Mouse (Mus musculus): ENCODE measurements around the gene Fchsd2. TPM values are rescaled to one million over a fixed set of nuclear protein-coding genes. Genes with fewer than 3 reads are reported as not detected.

The Fchsd2 gene
- polyA plus RNA-seq, 1 experiment = 24.9 TPM

DNA sequence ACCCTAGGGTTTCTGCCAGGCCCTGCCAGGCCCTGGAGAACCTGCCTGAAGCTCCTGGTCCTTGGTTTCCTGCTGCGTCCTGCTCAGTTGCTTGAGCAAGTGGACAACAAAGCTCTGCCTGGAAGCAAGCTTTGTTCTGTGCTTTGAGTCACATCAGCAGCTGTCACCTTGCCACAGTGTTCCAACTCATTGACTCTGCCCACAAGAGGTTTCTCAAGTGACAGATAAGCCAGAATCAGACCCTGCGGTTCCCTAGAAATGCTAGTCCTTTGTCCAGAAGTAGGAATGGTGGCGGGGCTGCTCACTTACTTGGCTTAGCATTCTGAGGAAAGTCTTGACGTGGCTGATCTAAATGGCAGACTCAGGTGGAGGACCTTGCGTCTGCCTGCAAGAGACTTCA is 2.9 kb downstream of the Fchsd2 start:
- H3K36me3 ChIP-seq (ENCODE audit: control insufficient read depth, insufficient read depth, low read length, poor library complexity, severe bottlenecking) = no peaks in the 10 kb centered on the region
- H3K27me3 ChIP-seq (ENCODE audit: control insufficient read depth, insufficient read depth, low read length, poor library complexity, severe bottlenecking) = no peaks in the 10 kb centered on the region
- H3K9ac ChIP-seq (ENCODE audit: low read depth, poor library complexity, severe bottlenecking) = no peak overlapping the region
- H3K4me3 ChIP-seq (ENCODE audit: low read depth, low read length) = no peak overlapping the region
- no peak for TF ChIP-seq POLR2A (IDR thresholded peaks at IDR 0.05; ENCODE audit: insufficient read depth, low read length)
- H3K9me3 ChIP-seq (replicated peaks; ENCODE audit: control insufficient read depth, insufficient read depth, low read length, poor library complexity, severe bottlenecking) = no peaks in the 10 kb centered on the region
- peaks cover 1% of the 10 kb centered on the region for H3K4me1 ChIP-seq (ENCODE audit: control insufficient read depth, insufficient read depth, low read length)
- H3K27ac ChIP-seq (ENCODE audit: insufficient read depth, low read length) = no peak overlapping the region

DNA sequence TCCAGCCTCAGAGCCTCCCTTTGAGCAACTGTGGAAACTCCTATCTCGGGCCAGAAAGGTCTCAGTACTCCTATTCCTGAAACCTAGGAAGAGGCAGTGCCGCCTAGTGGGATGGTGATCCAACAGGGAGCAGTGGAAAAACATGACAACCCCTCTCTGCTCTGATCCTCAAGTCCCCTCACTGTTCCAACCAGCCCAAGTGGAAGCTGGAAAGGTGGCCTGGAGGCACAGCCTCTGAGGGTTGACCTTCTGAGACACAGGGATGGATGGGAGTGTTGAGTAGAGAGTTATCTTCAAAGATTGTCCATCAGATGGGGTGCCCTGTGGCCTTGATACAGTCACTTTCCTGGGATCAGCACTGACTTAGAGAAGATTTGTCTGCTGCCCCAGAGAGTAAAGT is 3.9 kb downstream of the Fchsd2 start:
- no peaks in the 10 kb centered on the region for H3K9me3 ChIP-seq (replicated peaks; ENCODE audit: control insufficient read depth, insufficient read depth, low read length, poor library complexity, severe bottlenecking)
- H3K36me3 ChIP-seq (ENCODE audit: control insufficient read depth, insufficient read depth, low read length, poor library complexity, severe bottlenecking) = no peaks in the 10 kb centered on the region
- H3K9ac ChIP-seq (ENCODE audit: low read depth, poor library complexity, severe bottlenecking) = no peak overlapping the region
- no peak for TF ChIP-seq POLR2A (IDR thresholded peaks at IDR 0.05; ENCODE audit: insufficient read depth, low read length)
- TF ChIP-seq CTCF (IDR thresholded peaks at IDR 0.05; ENCODE audit: low read depth, low read length) = no peak
- TF ChIP-seq EP300 (IDR thresholded peaks at IDR 0.05; ENCODE audit: insufficient read depth, low read depth, low read length) = no peak
- no peaks in the 10 kb centered on the region for H3K27me3 ChIP-seq (ENCODE audit: control insufficient read depth, insufficient read depth, low read length, poor library complexity, severe bottlenecking)
- peaks cover 1% of the 10 kb centered on the region for H3K4me1 ChIP-seq (ENCODE audit: control insufficient read depth, insufficient read depth, low read length)
- no peak overlapping the region for H3K27ac ChIP-seq (ENCODE audit: insufficient read depth, low read length)
- H3K4me3 ChIP-seq (ENCODE audit: low read depth, low read length) = no peak overlapping the region

DNA sequence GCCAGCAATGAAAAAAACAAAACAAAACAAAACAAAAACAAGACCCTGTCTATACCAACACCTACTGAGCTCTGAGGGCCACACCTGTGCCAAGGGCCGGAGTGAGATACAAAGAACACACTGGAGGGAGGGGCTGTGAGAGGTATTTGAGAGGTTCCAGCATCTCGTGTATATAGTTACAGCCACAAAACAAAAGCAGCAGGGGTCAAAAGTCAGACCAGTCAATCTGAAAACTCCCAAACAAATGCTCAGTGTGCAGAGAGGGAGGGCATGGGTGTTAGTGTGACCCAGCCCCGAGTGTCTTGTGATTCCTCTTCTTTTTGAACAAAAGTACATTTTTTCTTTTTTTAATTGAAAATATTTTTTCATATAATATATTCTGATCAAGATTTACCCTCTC is 4.4 kb downstream of the Fchsd2 start:
- no peak overlapping the region for H3K27ac ChIP-seq (ENCODE audit: insufficient read depth, low read length)

DNA sequence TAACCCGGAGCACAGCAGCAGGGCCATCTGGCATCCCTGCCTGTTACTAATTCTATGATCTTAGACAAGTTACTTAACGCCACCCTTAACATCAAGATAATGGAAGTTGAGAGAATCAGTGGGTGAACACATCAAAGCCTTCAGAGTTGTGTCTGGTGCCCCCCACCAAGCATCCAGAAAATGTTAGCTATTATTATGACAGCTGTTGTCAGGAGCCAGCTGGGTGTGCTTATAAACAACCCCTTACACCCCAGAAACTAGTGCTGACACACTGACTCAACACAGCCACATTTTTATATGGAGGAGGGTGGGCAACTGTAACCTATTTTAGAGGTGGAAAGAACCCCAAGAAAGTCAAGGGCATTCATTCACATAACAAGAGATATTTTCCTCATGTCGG is 7.3 kb downstream of the Fchsd2 start:
- no peak overlapping the region for H3K9ac ChIP-seq (ENCODE audit: low read depth, poor library complexity, severe bottlenecking)
- no peaks in the 10 kb centered on the region for H3K9me3 ChIP-seq (replicated peaks; ENCODE audit: control insufficient read depth, insufficient read depth, low read length, poor library complexity, severe bottlenecking)
- no peak for TF ChIP-seq POLR2A (IDR thresholded peaks at IDR 0.05; ENCODE audit: insufficient read depth, low read length)
- TF ChIP-seq EP300 (IDR thresholded peaks at IDR 0.05; ENCODE audit: insufficient read depth, low read depth, low read length) = no peak
- no peak for TF ChIP-seq CTCF (IDR thresholded peaks at IDR 0.05; ENCODE audit: low read depth, low read length)
- H3K4me3 ChIP-seq (ENCODE audit: low read depth, low read length) = no peak overlapping the region
- peaks cover 1% of the 10 kb centered on the region for H3K4me1 ChIP-seq (ENCODE audit: control insufficient read depth, insufficient read depth, low read length)
- H3K27ac ChIP-seq (ENCODE audit: insufficient read depth, low read length) = no peak overlapping the region
- no peaks in the 10 kb centered on the region for H3K36me3 ChIP-seq (ENCODE audit: control insufficient read depth, insufficient read depth, low read length, poor library complexity, severe bottlenecking)
- no peaks in the 10 kb centered on the region for H3K27me3 ChIP-seq (ENCODE audit: control insufficient read depth, insufficient read depth, low read length, poor library complexity, severe bottlenecking)

More for the DNA sequence above, 4.4 kb downstream of the Fchsd2 start:
- no peak for TF ChIP-seq EP300 (IDR thresholded peaks at IDR 0.05; ENCODE audit: insufficient read depth, low read depth, low read length)
- TF ChIP-seq POLR2A (IDR thresholded peaks at IDR 0.05; ENCODE audit: insufficient read depth, low read length) = no peak
- Histone ChIP-seq H3K36me3 (ENCODE audit: control insufficient read depth, insufficient read depth, low read length, poor library complexity, severe bottlenecking) (no peaks in the 10 kb centered on the region), H3K4me3 (ENCODE audit: low read depth, low read length) (no peak overlapping the region), H3K9me3 (replicated peaks; ENCODE audit: control insufficient read depth, insufficient read depth, low read length, poor library complexity, severe bottlenecking) (no peaks in the 10 kb centered on the region), H3K9ac (ENCODE audit: low read depth, poor library complexity, severe bottlenecking) (no peak overlapping the region), H3K27me3 (ENCODE audit: control insufficient read depth, insufficient read depth, low read length, poor library complexity, severe bottlenecking) (no peaks in the 10 kb centered on the region), H3K4me1 (ENCODE audit: control insufficient read depth, insufficient read depth, low read length) (peaks cover 1% of the 10 kb centered on the region)

DNA sequence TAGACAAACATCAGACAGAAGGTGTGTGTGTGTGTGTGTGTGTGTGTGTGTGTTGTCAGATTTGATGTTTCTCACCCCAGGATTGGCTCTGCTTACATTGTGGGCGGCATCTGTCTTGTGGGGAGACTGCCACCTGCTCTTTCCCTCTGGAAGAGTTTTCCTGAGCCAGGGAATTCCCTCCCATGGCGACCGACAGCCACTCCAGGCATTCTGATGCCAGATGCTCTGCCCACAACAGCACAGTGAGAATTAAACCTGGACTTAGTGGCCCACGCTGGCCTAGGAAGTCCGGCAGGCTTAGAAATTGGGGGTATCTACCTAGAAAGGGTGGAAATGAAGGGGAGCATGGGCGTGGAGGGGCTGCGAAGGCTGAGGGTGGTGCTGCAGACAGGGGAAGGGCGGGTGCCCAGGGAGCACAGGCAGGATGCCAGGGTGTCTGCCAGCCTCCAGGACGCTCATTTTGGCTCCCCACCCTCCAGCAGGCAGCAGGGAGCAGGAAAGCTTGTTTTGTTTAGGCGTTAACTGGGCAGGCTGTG is 8.6 kb downstream of the Fchsd2 start:
- Histone ChIP-seq H3K36me3 (ENCODE audit: control insufficient read depth, insufficient read depth, low read length, poor library complexity, severe bottlenecking) (no peaks in the 10 kb centered on the region), H3K27me3 (ENCODE audit: control insufficient read depth, insufficient read depth, low read length, poor library complexity, severe bottlenecking) (no peaks in the 10 kb centered on the region), H3K9me3 (replicated peaks; ENCODE audit: control insufficient read depth, insufficient read depth, low read length, poor library complexity, severe bottlenecking) (no peaks in the 10 kb centered on the region), H3K4me3 (ENCODE audit: low read depth, low read length) (no peak overlapping the region), H3K9ac (ENCODE audit: low read depth, poor library complexity, severe bottlenecking) (no peak overlapping the region), H3K4me1 (ENCODE audit: control insufficient read depth, insufficient read depth, low read length) (peaks cover 1% of the 10 kb centered on the region), H3K27ac (ENCODE audit: insufficient read depth, low read length) (no peak overlapping the region)
- TF ChIP-seq CTCF (IDR thresholded peaks at IDR 0.05; ENCODE audit: low read depth, low read length) = no peak
- TF ChIP-seq EP300 (IDR thresholded peaks at IDR 0.05; ENCODE audit: insufficient read depth, low read depth, low read length) = no peak
- TF ChIP-seq POLR2A (IDR thresholded peaks at IDR 0.05; ENCODE audit: insufficient read depth, low read length) = no peak

DNA sequence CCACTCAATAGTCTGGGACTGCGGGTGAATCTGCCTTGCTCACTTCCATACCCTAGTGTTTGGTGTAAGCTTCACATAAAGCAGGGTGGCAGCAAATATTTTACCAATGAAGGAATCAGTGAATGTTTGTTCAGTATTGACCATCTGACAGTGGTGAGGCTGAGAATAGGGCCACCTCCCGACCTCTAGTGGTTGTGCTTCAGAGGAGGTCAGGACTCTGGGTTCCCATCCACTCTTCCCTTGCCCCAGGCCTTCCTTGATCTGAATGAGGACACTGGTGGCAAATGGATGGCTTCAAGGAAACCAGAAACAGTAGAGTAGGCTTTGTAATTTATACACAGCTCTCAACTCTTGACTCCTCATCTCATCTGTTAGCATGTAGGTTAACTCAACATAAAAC is 14.0 kb downstream of the Fchsd2 start:
- no peaks in the 10 kb centered on the region for H3K27me3 ChIP-seq (ENCODE audit: control insufficient read depth, insufficient read depth, low read length, poor library complexity, severe bottlenecking)
- no peak overlapping the region for H3K27ac ChIP-seq (ENCODE audit: insufficient read depth, low read length)
- no peak for TF ChIP-seq EP300 (IDR thresholded peaks at IDR 0.05; ENCODE audit: insufficient read depth, low read depth, low read length)
- no peak for TF ChIP-seq POLR2A (IDR thresholded peaks at IDR 0.05; ENCODE audit: insufficient read depth, low read length)
- peak; percentile 6 for TF ChIP-seq CTCF (IDR thresholded peaks at IDR 0.05; ENCODE audit: low read depth, low read length)
- no peak overlapping the region for H3K9ac ChIP-seq (ENCODE audit: low read depth, poor library complexity, severe bottlenecking)
- H3K4me3 ChIP-seq (ENCODE audit: low read depth, low read length) = no peak overlapping the region
- H3K4me1 ChIP-seq (ENCODE audit: control insufficient read depth, insufficient read depth, low read length) = peaks cover 2% of the 10 kb centered on the region
- H3K9me3 ChIP-seq (replicated peaks; ENCODE audit: control insufficient read depth, insufficient read depth, low read length, poor library complexity, severe bottlenecking) = no peaks in the 10 kb centered on the region
- no peaks in the 10 kb centered on the region for H3K36me3 ChIP-seq (ENCODE audit: control insufficient read depth, insufficient read depth, low read length, poor library complexity, severe bottlenecking)
